Mouse (Mus musculus): ENCODE results near the gene Chrna9. TPM values are rescaled to one million over a fixed set of nuclear protein-coding genes. Genes with fewer than 3 reads are reported as not detected.

Gene Chrna9
- total and polyA plus RNA-seq, 3 experiments, result 0.57 TPM; not detected in 2

DNA sequence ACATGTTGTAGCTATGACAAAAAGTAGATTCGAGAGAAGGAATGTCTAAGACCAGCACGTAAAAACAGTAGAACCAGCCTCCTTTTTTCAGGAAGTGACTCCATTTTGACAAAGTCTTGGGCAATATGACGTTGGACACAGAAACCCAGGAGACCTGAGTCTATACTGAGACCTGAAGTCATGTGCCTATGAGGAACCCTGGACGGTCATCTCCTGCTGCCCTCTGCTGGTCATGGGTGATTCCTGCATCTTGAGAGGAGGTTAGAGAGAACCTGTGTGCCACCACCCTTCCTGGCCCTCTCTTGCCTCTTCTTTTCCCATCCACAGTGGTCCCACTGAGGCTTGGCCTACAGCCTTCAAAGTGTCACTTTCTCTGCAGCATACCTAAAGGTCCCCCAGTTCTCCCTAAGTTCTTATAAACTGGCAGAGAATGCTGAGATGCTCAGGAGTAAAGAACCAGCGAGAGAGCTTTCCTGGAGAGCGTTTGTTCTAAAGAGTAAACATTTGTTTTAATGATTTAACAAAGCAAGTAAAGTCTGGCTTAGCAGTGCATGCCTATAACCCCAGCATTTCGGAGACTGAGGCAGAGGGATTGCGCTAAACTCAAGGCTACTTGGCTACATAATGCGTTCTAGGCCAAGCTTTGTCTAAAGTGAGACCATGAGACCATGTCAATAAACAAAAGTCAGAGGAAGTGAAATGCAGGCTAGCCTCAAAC, 3.4 kb downstream of the Chrna9 start:
- Histone ChIP-seq H3K27me3 (replicated peaks) (peaks cover 2% of the 10 kb centered on the region), H3K27ac (ENCODE audit: insufficient read depth, low read depth) (no peak overlapping the region), H3K79me2 (replicated peaks; ENCODE audit: control insufficient read depth, extremely low read depth, insufficient read depth, poor library complexity, severe bottlenecking) (no peaks in the 10 kb centered on the region), H3K4me3 (replicated peaks in 1 of 3; ENCODE audit: low read depth in 2 of 3, low read length in 2 of 3, poor library complexity in 1 of 3) (no peak overlapping the region), H3K9me3 (replicated peaks; ENCODE audit: low read length) (no peaks in the 10 kb centered on the region), H3K9ac (ENCODE audit: insufficient read depth, low read depth) (no peak overlapping the region; the same call in 1 of the 2 replicates), H3K4me1 (ENCODE audit: control insufficient read depth in 1 of 2, insufficient read depth in 2 of 2) (peaks cover 11 to 42% of the 10 kb centered on the region in 2 experiments), H3K36me3 (replicated peaks in 1 of 2; ENCODE audit: control insufficient read depth in 1 of 2, insufficient read depth in 1 of 2, low read length in 1 of 2) (no peaks in the 10 kb centered on the region), H3K4me2 (ENCODE audit: insufficient read depth, low read depth, poor library complexity, severe bottlenecking) (no peak overlapping the region)
- dilution Hi-C loops (cut with MboI; ENCODE audit: extremely low pct_ligation_motif_present, extremely low pct_unique_long_range_greater_than_20kb, low sequenced_read_pairs) (no loop called here), in situ Hi-C loops (cut with MboI; ENCODE audit: low pct_ligation_motif_present, low pct_unique_long_range_greater_than_20kb, low sequenced_read_pairs) (loop anchor here (10.0 kb wide), 1 partner anchor 103 kb away; no protein-coding TSS in a partner anchor)
- peak; percentile 94 for DNase-seq (ENCODE audit: extremely low read depth)
- no peak for TF ChIP-seq E2F4 (IDR thresholded peaks at IDR 0.05; ENCODE audit: insufficient replicate concordance, low read depth, low read length)
- TF ChIP-seq CTCF (conservative IDR thresholded peaks at IDR 0.05 in 1 of 2, IDR thresholded peaks at IDR 0.05 in 1 of 2; ENCODE audit: low read depth in 2 of 2, low read length in 2 of 2), result peak; percentile 84 to 97
- peak; percentile 95 for TF ChIP-seq BHLHE40 (IDR thresholded peaks at IDR 0.05; ENCODE audit: low read depth, low read length)
- peak; percentile 34; the same call in 1 of the 2 replicates for TF ChIP-seq TCF12 (IDR thresholded peaks at IDR 0.05; ENCODE audit: low read depth, low read length)
- peak; percentile 68; the same call in 1 of the 2 replicates for TF ChIP-seq MAX (IDR thresholded peaks at IDR 0.05; ENCODE audit: low read length)
- peak; percentile 93 for TF ChIP-seq MYC (IDR thresholded peaks at IDR 0.05; ENCODE audit: low read depth, low read length)
- peak; percentile 82 for TF ChIP-seq ZC3H11A (IDR thresholded peaks at IDR 0.05; ENCODE audit: low read depth, low read length)
- TF ChIP-seq USF1 (IDR thresholded peaks at IDR 0.05; ENCODE audit: low read depth, low read length), result peak; percentile 67
- no peak for TF ChIP-seq ZMIZ1 (IDR thresholded peaks at IDR 0.05; ENCODE audit: low read depth, low read length)
- peak; percentile 57; the same call in 1 of the 2 replicates for TF ChIP-seq IRF4 (IDR thresholded peaks at IDR 0.05; ENCODE audit: low read depth, low read length)
- TF ChIP-seq TBP (conservative IDR thresholded peaks at IDR 0.05; ENCODE audit: low read depth, low read length), result no peak
- TF ChIP-seq SMC3 (IDR thresholded peaks at IDR 0.05; ENCODE audit: low read depth, low read length), result peak; percentile 97
- peak; percentile 55; the same call in 1 of the 2 replicates for TF ChIP-seq MEF2A (IDR thresholded peaks at IDR 0.05; ENCODE audit: borderline replicate concordance, low read depth, low read length)
- peak; percentile 50; the same call in 1 of the 2 replicates for TF ChIP-seq ELF1 (IDR thresholded peaks at IDR 0.05; ENCODE audit: low read depth, low read length)
- peak; percentile 95 for TF ChIP-seq RAD21 (IDR thresholded peaks at IDR 0.05; ENCODE audit: low read depth, low read length)
- peak; percentile 56 for TF ChIP-seq USF2 (conservative IDR thresholded peaks at IDR 0.05; ENCODE audit: low read depth, low read length)
- TF ChIP-seq ZKSCAN1 (IDR thresholded peaks at IDR 0.05; ENCODE audit: borderline replicate concordance, low read depth, low read length), result no peak

DNA sequence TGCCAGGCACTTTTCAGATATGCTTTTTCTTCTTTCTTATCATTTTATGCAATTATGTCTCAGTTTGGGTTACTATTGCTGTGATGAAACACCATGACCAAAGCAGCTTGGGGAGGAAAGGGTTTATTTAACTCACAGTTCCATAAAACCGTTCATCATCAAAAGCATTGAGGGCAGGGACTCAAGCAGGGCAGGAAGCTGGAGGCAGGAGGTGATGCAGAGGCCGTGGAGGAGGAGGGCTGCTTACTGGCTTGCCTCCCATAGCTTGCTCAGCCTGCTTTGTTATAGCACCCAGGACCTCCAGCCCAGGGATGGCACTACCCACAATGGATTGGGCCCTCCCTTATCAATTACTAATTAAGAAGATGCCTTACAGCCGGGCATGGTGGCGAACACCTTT, 6.4 kb downstream of the Chrna9 start:
- DNase-seq (ENCODE audit: extremely low read depth), result no peak
- H3K4me1 ChIP-seq (ENCODE audit: control insufficient read depth in 1 of 2, insufficient read depth in 2 of 2), result peaks cover 3 to 18% of the 10 kb centered on the region in 2 experiments; a peak in 3 of 4 replicates
- no peak overlapping the region for H3K27ac ChIP-seq (ENCODE audit: insufficient read depth, low read depth)
- in situ Hi-C loops (cut with MboI; ENCODE audit: low pct_ligation_motif_present, low pct_unique_long_range_greater_than_20kb, low sequenced_read_pairs), result no loop called here
- no peak overlapping the region for H3K9ac ChIP-seq (ENCODE audit: insufficient read depth, low read depth)
- no peak for TF ChIP-seq MYC (IDR thresholded peaks at IDR 0.05; ENCODE audit: low read depth, low read length)
- TF ChIP-seq EP300 (IDR thresholded peaks at IDR 0.05; ENCODE audit: low read length), result no peak
- no peak for TF ChIP-seq JUND (conservative IDR thresholded peaks at IDR 0.05; ENCODE audit: low read depth, low read length)
- TF ChIP-seq RCOR1 (conservative IDR thresholded peaks at IDR 0.05; ENCODE audit: low read depth, low read length), result no peak
- H3K4me3 ChIP-seq (replicated peaks in 1 of 3; ENCODE audit: low read depth in 2 of 3, low read length in 2 of 3, poor library complexity in 1 of 3), result no peak overlapping the region
- H3K9me3 ChIP-seq (replicated peaks; ENCODE audit: low read length), result peaks cover 5% of the 10 kb centered on the region
- H3K27me3 ChIP-seq (replicated peaks), result peaks cover 2% of the 10 kb centered on the region
- dilution Hi-C loops (cut with MboI; ENCODE audit: extremely low pct_ligation_motif_present, extremely low pct_unique_long_range_greater_than_20kb, low sequenced_read_pairs), result no loop called here
- no peaks in the 10 kb centered on the region for H3K36me3 ChIP-seq (replicated peaks in 1 of 2; ENCODE audit: control insufficient read depth in 1 of 2, insufficient read depth in 1 of 2, low read length in 1 of 2)
- no peak overlapping the region for H3K4me2 ChIP-seq (ENCODE audit: insufficient read depth, low read depth, poor library complexity, severe bottlenecking)
- H3K79me2 ChIP-seq (replicated peaks; ENCODE audit: control insufficient read depth, extremely low read depth, insufficient read depth, poor library complexity, severe bottlenecking), result no peaks in the 10 kb centered on the region
